Mouse (Mus musculus): ENCODE results near the gene H2al1g.
"Not testable (repeated sequence)": the region's sequence is repeated elsewhere in the genome, so short reads cannot be mapped to it uniquely, and the experiment has no call there.

Gene H2al1g

DNA sequence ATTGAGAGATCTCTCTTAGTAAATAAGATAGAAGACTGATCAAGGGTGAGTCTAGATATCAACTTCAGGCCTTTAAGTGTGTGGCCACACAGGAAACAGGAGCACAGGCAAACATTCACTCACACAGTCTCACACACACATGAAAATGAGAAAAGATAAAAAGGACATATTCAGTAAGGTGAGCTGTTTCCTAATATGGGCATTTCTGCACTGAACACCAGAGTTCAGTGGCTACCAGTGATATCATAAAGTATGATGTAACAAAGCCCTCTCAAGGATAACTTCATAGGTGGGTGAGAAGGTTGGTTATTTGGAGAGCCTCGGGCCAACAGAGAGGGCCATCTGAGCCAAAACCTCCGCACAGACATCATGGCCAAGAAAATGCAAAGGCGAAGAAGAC is at the start of gene H2al1g:
Gene H2al1g (plus strand): TSS at position 301 of the 400 bp plus-strand sequence.
- DNase-seq (ENCODE audit: low spot score in 2 of 2), result not testable (repeated sequence)

DNA sequence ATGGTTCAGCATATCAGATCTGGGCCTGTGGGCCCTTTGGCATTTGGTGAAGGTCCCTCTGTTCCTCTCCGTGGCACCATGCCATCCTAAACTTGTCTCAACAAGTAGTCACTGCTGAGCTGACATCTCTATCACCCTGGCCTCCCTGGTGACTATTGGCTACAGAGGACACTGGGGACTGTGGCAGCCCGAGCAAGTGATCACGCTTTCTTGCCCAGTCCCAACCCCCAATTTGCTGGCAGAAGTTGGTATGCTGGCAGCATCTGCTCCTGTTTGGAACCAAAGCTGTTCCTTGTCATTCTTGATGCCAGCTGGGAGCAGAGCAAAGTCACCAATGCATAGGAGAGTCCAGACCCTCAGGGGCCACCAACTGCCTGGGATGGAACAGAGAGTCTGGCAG is 49.0 kb upstream of the H2al1g start:
- peak in 1 of 2 experiments; percentile 25 for DNase-seq (ENCODE audit: low spot score in 2 of 2)

DNA sequence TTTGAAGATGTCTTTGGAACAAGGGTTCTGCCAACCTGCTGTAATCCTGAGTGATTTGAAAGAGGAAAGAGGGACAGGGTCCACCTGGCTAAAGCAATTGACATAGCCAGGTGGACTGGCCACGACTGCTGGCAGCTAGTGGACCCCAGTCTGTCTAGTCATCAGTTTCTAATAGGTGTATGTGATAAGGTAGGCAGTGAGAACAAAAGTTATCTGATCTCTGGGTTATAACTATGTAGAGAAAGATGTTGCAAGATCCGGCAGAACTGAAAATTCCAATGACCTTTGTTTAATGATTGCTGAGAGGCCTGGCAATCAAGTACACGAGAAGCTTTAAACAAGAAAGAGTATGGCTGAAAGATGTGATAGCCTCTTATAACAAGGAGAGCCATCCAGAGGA is 44.9 kb upstream of the H2al1g start:
- DNase-seq (ENCODE audit: low spot score in 2 of 2), result no peak

GRCm38 (mm10) chrX:11277083-11277482 is 41.0 kb upstream of the H2al1g start:
- DNase-seq (ENCODE audit: low spot score in 2 of 2), result no peak

DNA sequence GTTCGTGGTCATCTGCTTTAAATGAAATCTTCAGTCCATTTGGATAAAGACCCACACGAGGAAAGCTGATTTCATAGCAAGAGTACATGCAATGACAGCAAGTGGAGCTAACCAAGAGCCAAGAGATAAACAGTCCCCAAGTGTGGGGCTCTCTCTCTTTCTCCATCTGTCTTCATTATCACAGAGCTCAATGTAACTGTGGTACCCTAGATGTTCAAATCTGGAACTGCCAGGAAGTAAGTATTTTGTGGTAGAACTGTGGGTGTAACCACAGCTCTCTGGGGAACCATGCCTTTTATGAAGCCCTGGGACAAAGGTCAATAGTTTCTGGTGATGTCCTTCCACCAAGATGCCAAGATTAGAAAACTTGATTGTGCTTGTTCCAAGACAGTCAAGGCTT is 37.3 kb upstream of the H2al1g start:
- DNase-seq (ENCODE audit: low spot score in 2 of 2), result no peak

- DNase-seq (ENCODE audit: low spot score in 2 of 2), result no peak
Observed at GRCm38 (mm10) chrX:11288306-11288882, 29.7 kb upstream of the H2al1g start.

DNA sequence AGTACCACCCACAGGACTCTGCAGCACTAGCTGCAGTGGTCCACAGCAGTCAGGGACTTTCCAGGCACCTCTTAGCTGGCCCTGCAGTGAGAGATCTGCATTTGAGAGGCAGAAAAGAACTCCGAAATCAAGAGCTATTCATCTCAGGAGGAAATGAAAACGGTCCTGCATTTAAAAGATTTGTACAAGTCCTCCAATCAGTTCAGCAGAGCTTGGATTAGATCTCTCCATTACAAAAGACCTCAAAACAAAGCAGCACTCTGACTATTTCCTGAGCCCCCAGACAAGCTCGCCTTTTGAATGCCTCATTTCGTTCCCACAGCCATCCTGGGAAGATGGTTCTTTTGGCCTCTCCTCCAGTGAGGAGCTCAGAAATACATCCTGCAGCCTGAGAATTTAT is 28.8 kb upstream of the H2al1g start:
- DNase-seq (ENCODE audit: low spot score in 2 of 2), result no peak

GRCm38 (mm10) chrX:11298957-11299356 is 19.1 kb upstream of the H2al1g start, which contains the start of gene H2al1a:
TSS of gene H2al1a (plus strand) at chrX:11299257.
- DNase-seq (ENCODE audit: low spot score in 2 of 2), result not testable (repeated sequence)

- DNase-seq (ENCODE audit: low spot score in 2 of 2), result not testable (repeated sequence)
Observed at GRCm38 (mm10) chrX:11302132-11302531, 15.9 kb upstream of the H2al1g start, which contains the start of gene H2al1b. TSS of gene H2al1b (plus strand) at chrX:11302432.

- DNase-seq (ENCODE audit: low spot score in 2 of 2), result not testable (repeated sequence)
Observed at GRCm38 (mm10) chrX:11305355-11305754, 12.7 kb upstream of the H2al1g start, which contains the start of gene H2al1c. TSS of gene H2al1c (plus strand) at chrX:11305655.

- DNase-seq (ENCODE audit: low spot score in 2 of 2), result not testable (repeated sequence)
Observed at GRCm38 (mm10) chrX:11308524-11308923, 9.5 kb upstream of the H2al1g start, which contains the start of gene H2al1d. TSS of gene H2al1d (plus strand) at chrX:11308824.

GRCm38 (mm10) chrX:11311634-11312033 is 6.4 kb upstream of the H2al1g start, which contains the start of gene H2al1e:
TSS of gene H2al1e (plus strand) at chrX:11311934.
- not testable (repeated sequence) for DNase-seq (ENCODE audit: low spot score in 2 of 2)

- not testable (repeated sequence) for DNase-seq (ENCODE audit: low spot score in 2 of 2)
Observed at GRCm38 (mm10) chrX:11314858-11315257, 3.2 kb upstream of the H2al1g start, which contains the start of gene H2al1f. TSS of gene H2al1f (plus strand) at chrX:11315158.

DNA sequence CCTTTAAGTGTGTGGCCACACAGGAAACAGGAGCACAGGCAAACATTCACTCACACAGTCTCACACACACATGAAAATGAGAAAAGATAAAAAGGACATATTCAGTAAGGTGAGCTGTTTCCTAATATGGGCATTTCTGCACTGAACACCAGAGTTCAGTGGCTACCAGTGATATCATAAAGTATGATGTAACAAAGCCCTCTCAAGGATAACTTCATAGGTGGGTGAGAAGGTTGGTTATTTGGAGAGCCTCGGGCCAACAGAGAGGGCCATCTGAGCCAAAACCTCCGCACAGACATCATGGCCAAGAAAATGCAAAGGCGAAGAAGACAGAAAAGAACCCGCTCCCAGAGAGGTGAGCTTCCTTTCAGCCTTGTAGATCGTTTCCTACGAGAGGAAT is 3.1 kb downstream of the H2al1g start, which contains the start of gene H2al1h:
Gene H2al1h (plus strand): TSS at position 301 of the 400 bp plus-strand sequence.
- not testable (repeated sequence) for DNase-seq (ENCODE audit: low spot score in 2 of 2)

DNA sequence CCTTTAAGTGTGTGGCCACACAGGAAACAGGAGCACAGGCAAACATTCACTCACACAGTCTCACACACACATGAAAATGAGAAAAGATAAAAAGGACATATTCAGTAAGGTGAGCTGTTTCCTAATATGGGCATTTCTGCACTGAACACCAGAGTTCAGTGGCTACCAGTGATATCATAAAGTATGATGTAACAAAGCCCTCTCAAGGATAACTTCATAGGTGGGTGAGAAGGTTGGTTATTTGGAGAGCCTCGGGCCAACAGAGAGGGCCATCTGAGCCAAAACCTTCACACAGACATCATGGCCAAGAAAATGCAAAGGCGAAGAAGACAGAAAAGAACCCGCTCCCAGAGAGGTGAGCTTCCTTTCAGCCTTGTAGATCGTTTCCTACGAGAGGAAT is 6.3 kb downstream of the H2al1g start, which contains the start of gene H2al1i:
Gene H2al1i (plus strand): TSS at position 301 of the 400 bp plus-strand sequence.
- not testable (repeated sequence) for DNase-seq (ENCODE audit: low spot score in 2 of 2)

DNA sequence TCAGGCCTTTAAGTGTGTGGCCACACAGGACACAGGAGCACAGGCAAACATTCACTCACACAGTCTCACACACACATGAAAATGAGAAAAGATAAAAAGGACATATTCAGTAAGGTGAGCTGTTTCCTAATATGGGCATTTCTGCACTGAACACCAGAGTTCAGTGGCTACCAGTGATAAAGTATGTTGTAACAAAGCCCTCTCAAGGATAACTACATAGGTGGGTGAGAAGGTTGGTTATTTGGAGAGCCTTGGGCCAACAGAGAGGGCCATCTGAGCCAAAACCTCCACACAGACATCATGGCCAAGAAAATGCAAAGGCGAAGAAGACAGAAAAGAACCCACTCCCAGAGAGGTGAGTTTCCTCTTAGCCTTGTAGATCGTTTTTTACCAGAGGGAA is 9.5 kb downstream of the H2al1g start, which contains the start of gene H2al1j:
Gene H2al1j (plus strand): TSS at position 301 of the 400 bp plus-strand sequence.
- not testable (repeated sequence) for DNase-seq (ENCODE audit: low spot score in 2 of 2)

- DNase-seq (ENCODE audit: low spot score in 2 of 2), result no peak
Observed at GRCm38 (mm10) chrX:11345762-11346161, 27.7 kb downstream of the H2al1g start.

GRCm38 (mm10) chrX:11346756-11347155 is 28.7 kb downstream of the H2al1g start:
- DNase-seq (ENCODE audit: low spot score in 2 of 2), result no peak

GRCm38 (mm10) chrX:11360823-11361222 is 42.8 kb downstream of the H2al1g start:
- DNase-seq (ENCODE audit: low spot score in 2 of 2), result no peak

DNA sequence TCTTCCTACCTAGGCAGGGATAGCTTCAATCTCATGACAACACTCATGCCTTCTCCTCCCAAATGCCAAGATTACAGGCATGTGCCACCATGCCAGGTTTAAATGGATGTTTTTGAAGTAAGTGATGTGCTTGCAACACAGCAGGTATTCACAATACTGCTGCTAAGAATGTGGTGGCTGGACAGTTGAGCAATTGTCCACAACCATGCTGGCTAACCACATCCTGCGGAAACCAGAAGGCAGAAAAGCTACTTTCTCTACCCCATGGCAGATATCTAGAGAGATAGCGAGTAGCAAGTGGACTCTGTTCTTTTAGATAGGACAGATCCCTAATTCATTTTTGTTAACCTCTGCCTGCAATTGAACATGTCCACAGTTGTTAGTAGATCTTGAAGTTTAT is 43.2 kb downstream of the H2al1g start:
- no peak for DNase-seq (ENCODE audit: low spot score in 2 of 2)

GRCm38 (mm10) chrX:11363890-11364289 is 45.8 kb downstream of the H2al1g start:
- no peak for DNase-seq (ENCODE audit: low spot score in 2 of 2)

- DNase-seq (ENCODE audit: low spot score in 2 of 2), result no peak
Observed at GRCm38 (mm10) chrX:11365151-11365550, 47.1 kb downstream of the H2al1g start.
